Mouse (Mus musculus) liver, embryonic 13.5 days (tissue): ENCODE measurements around the gene Mthfd2l. TPM values are rescaled to one million over a fixed set of nuclear protein-coding genes. Genes with fewer than 3 reads are reported as not detected.

Source experiments
- ATAC-seq: fragments of 200-750 bp; cut with Nextera tagmentation; 2 replicates; pipeline ENCODE4 v1.8.0; 2017; ENCODE audit warnings: low read depth, mild to moderate bottlenecking, moderate number of reproducible peaks, moderate library complexity
- DNase-seq: peaks from one replicate; pipeline ENCODE4 v3.0.0; 2022
- H3K27ac ChIP-seq: fragments of 300-500 bp; sonication (generic); 2 replicates; pipeline ENCODE4 v1.5.1; 2015; ENCODE audit warnings: moderate library complexity, mild to moderate bottlenecking, inconsistent platforms
- H3K27me3 ChIP-seq: fragments of 300-500 bp; sonication (generic); 2 replicates; pipeline ENCODE4 v1.6.1; 2015; ENCODE audit warnings: mild to moderate bottlenecking, inconsistent platforms
- H3K36me3 ChIP-seq: fragments of 300-500 bp; sonication (generic); 2 replicates; pipeline ENCODE4 v1.6.1; 2015; ENCODE audit warnings: mild to moderate bottlenecking, inconsistent platforms
- H3K4me1 ChIP-seq: fragments of 300-500 bp; sonication (generic); replicated peaks from 2 replicates; pipeline ENCODE4 v1.6.1; 2015; ENCODE audit warnings: inconsistent platforms
- H3K4me2 ChIP-seq: fragments of 300-500 bp; sonication (generic); 2 replicates; pipeline ENCODE4 v1.6.1; 2015; ENCODE audit warnings: inconsistent platforms, mild to moderate bottlenecking, moderate library complexity
- H3K4me3 ChIP-seq: fragments of 300-500 bp; sonication (generic); replicated peaks from 2 replicates; pipeline ENCODE4 v1.5.1; 2015; ENCODE audit warnings: mild to moderate bottlenecking, inconsistent platforms
- H3K9ac ChIP-seq: fragments of 300-500 bp; sonication (generic); 2 replicates; pipeline ENCODE4 v1.6.1; 2015; ENCODE audit warnings: mild to moderate bottlenecking, inconsistent platforms
- H3K9me3 ChIP-seq: fragments of 300-500 bp; sonication (generic); replicated peaks from 2 replicates; pipeline ENCODE4 v1.6.1; 2016; ENCODE audit warnings: inconsistent platforms
- WGBS: fragments of 180-500 bp; shearing (Covaris S2); methylation state at CpG from one replicate; pipeline ENCODE4 v1.1.7; 2015; ENCODE audit not compliant: insufficient replicate concordance; 5-methylcytosine and 5-hydroxymethylcytosine counted together
- polyA plus RNA-seq: library from polyadenylated mRNA; unstranded; fragments of >200 nt; fragmentation: Nextera tagmentation; extraction: Ambion mirVana; gene quantifications from 2 replicates; pipeline ENCODE4 v1.2.1, GENCODE M21; 2015

The Mthfd2l gene
- polyA plus RNA-seq, 1 experiment from 2014 or later: 9.7 TPM

- H3K27ac ChIP-seq: no peak overlapping the region
- H3K4me3 ChIP-seq: no peak overlapping the region
- 0 out of 2 replicates have a peak, but pooled peaks cover 6% of the 10 kb centered on the region for H3K4me1 ChIP-seq
- no peak overlapping the region for H3K9ac ChIP-seq
- ATAC-seq (no peak), DNase-seq (no peak)
- H3K36me3 ChIP-seq: no peaks in the 10 kb centered on the region
- H3K27me3 ChIP-seq: peaks cover 19% of the 10 kb centered on the region
- no peak overlapping the region for H3K4me2 ChIP-seq
- no peaks in the 10 kb centered on the region for H3K9me3 ChIP-seq
- WGBS: 57% methylated on average over 7 of the region's 7 CpGs
Observed at GRCm38 (mm10) chr5:90900147-90900546, 30.8 kb upstream of the Mthfd2l start.

- H3K27ac ChIP-seq: no peak overlapping the region
- 0 out of 2 replicates have a peak, but pooled peaks cover 6% of the 10 kb centered on the region for H3K4me1 ChIP-seq
- peaks cover 19% of the 10 kb centered on the region for H3K27me3 ChIP-seq
- 64% methylated on average over 7 of the region's 7 CpGs for WGBS
- DNase-seq: no peak
- no peak overlapping the region for H3K9ac ChIP-seq
- H3K4me2 ChIP-seq: no peak overlapping the region
- H3K4me3 ChIP-seq: no peak overlapping the region
- no peak for ATAC-seq
- H3K9me3 ChIP-seq: no peaks in the 10 kb centered on the region
- no peaks in the 10 kb centered on the region for H3K36me3 ChIP-seq
Observed at GRCm38 (mm10) chr5:90900688-90901087, 30.2 kb upstream of the Mthfd2l start.

- WGBS: 6% methylated on average over 10 of the region's 10 CpGs
- H3K4me2 ChIP-seq: peak overlapping the region; percentile 42
- H3K36me3 ChIP-seq: no peaks in the 10 kb centered on the region
- H3K27me3 ChIP-seq: peaks cover 20% of the 10 kb centered on the region
- H3K4me3 ChIP-seq: no peak overlapping the region
- 0 out of 2 replicates have a peak, but pooled peaks cover 6% of the 10 kb centered on the region for H3K4me1 ChIP-seq
- ATAC-seq (no peak), DNase-seq (no peak)
- H3K27ac ChIP-seq: no peak overlapping the region
- H3K9ac ChIP-seq: no peak overlapping the region
- H3K9me3 ChIP-seq: no peaks in the 10 kb centered on the region
Observed at GRCm38 (mm10) chr5:90902380-90903260, 28.3 kb upstream of the Mthfd2l start.

- 0 out of 2 replicates have a peak, but pooled peaks have one; percentile 29 for ATAC-seq
- WGBS: 11% methylated on average over 22 of the region's 22 CpGs
- no peak for DNase-seq
- H3K4me1 ChIP-seq: 0 out of 2 replicates have a peak, but pooled peaks cover 6% of the 10 kb centered on the region
- peaks cover 22% of the 10 kb centered on the region for H3K27me3 ChIP-seq
- no peak within 1 kb of the TSS for H3K4me3 ChIP-seq
- no peaks in the 10 kb centered on the region for H3K36me3 ChIP-seq
- no peak within 1 kb of the TSS for H3K27ac ChIP-seq
- H3K9me3 ChIP-seq: no peaks in the 10 kb centered on the region
- no peak within 1 kb of the TSS for H3K9ac ChIP-seq
- H3K4me2 ChIP-seq: peak within 1 kb of the TSS; percentile 42
Observed at GRCm38 (mm10) chr5:90903339-90904020, 27.4 kb upstream of the Mthfd2l start, which contains the start of gene Cxcl2. TSS of gene Cxcl2 (plus strand) at chr5:90903871.

GRCm38 (mm10) chr5:90908983-90909382 is 21.9 kb upstream of the Mthfd2l start:
- peaks cover 15% of the 10 kb centered on the region for H3K27me3 ChIP-seq
- H3K9ac ChIP-seq: no peak overlapping the region
- H3K4me1 ChIP-seq: no peaks in the 10 kb centered on the region
- no peak for ATAC-seq
- H3K4me2 ChIP-seq: no peak overlapping the region
- H3K36me3 ChIP-seq: no peaks in the 10 kb centered on the region
- H3K27ac ChIP-seq: no peak overlapping the region
- DNase-seq: peak; percentile 30
- H3K4me3 ChIP-seq: no peak overlapping the region
- 3% methylated on average over 2 of the region's 2 CpGs for WGBS
- H3K9me3 ChIP-seq: no peaks in the 10 kb centered on the region

GRCm38 (mm10) chr5:90919495-90919894 is 11.4 kb upstream of the Mthfd2l start:
- WGBS: 47% methylated on average over 2 of the region's 2 CpGs
- Histone ChIP-seq H3K9ac (no peak overlapping the region), H3K36me3 (no peaks in the 10 kb centered on the region), H3K9me3 (no peaks in the 10 kb centered on the region), H3K4me2 (no peak overlapping the region), H3K27me3 (no peaks in the 10 kb centered on the region), H3K4me1 (no peaks in the 10 kb centered on the region), H3K27ac (no peak overlapping the region), H3K4me3 (no peak overlapping the region)
- no peak for ATAC-seq
- DNase-seq: no peak

GRCm38 (mm10) chr5:90922958-90923357 is 8.0 kb upstream of the Mthfd2l start:
- H3K27me3 ChIP-seq: no peaks in the 10 kb centered on the region
- DNase-seq (no peak), ATAC-seq (no peak)
- H3K4me1 ChIP-seq: no peaks in the 10 kb centered on the region
- H3K4me3 ChIP-seq: no peak overlapping the region
- no peaks in the 10 kb centered on the region for H3K9me3 ChIP-seq
- no peaks in the 10 kb centered on the region for H3K36me3 ChIP-seq
- no peak overlapping the region for H3K9ac ChIP-seq
- H3K4me2 ChIP-seq: no peak overlapping the region
- 84% methylated on average over 4 of the region's 4 CpGs for WGBS
- H3K27ac ChIP-seq: no peak overlapping the region

GRCm38 (mm10) chr5:90930546-90930945 is 371 bp upstream of the Mthfd2l start:
- peak overlapping the region; percentile 81 for H3K4me2 ChIP-seq
- peak overlapping the region; percentile 75; the same call in 1 of the 2 replicates for H3K27ac ChIP-seq
- DNase-seq (no peak), ATAC-seq (no peak)
- peak overlapping the region; percentile 75 for H3K4me3 ChIP-seq
- WGBS: 68% methylated on average over 2 of the region's 2 CpGs
- H3K36me3 ChIP-seq: no peaks in the 10 kb centered on the region
- no peaks in the 10 kb centered on the region for H3K27me3 ChIP-seq
- peaks cover 17% of the 10 kb centered on the region for H3K4me1 ChIP-seq
- peak overlapping the region; percentile 84 for H3K9ac ChIP-seq
- no peaks in the 10 kb centered on the region for H3K9me3 ChIP-seq

- no peaks in the 10 kb centered on the region for H3K36me3 ChIP-seq
- no peaks in the 10 kb centered on the region for H3K27me3 ChIP-seq
- H3K9me3 ChIP-seq: no peaks in the 10 kb centered on the region
- no peak for DNase-seq
- H3K27ac ChIP-seq: 0 out of 2 replicates have a peak overlapping the region, but pooled peaks have one; percentile 75
- no peak for ATAC-seq
- H3K4me1 ChIP-seq: peaks cover 17% of the 10 kb centered on the region
- H3K9ac ChIP-seq: peak overlapping the region; percentile 84
- WGBS: 34% methylated on average over 6 of the region's 6 CpGs
- H3K4me2 ChIP-seq: peak overlapping the region; percentile 81
- peak overlapping the region; percentile 75 for H3K4me3 ChIP-seq
Observed at GRCm38 (mm10) chr5:90931911-90932310, 994 bp downstream of the Mthfd2l start.

- no peak overlapping the region for H3K4me3 ChIP-seq
- H3K36me3 ChIP-seq: no peaks in the 10 kb centered on the region
- no peak overlapping the region for H3K9ac ChIP-seq
- no peak overlapping the region for H3K4me2 ChIP-seq
- H3K27ac ChIP-seq: no peak overlapping the region
- no peak for ATAC-seq
- no peaks in the 10 kb centered on the region for H3K27me3 ChIP-seq
- H3K4me1 ChIP-seq: peaks cover 8% of the 10 kb centered on the region
- no peaks in the 10 kb centered on the region for H3K9me3 ChIP-seq
- 60% methylated on average over 2 of the region's 2 CpGs for WGBS
- no peak for DNase-seq
Observed at GRCm38 (mm10) chr5:90936706-90937105, 5.8 kb downstream of the Mthfd2l start.

- H3K27ac ChIP-seq: no peak overlapping the region
- H3K4me2 ChIP-seq: peak overlapping the region; percentile 40
- peak; percentile 20 for DNase-seq
- no peak overlapping the region for H3K9ac ChIP-seq
- H3K4me1 ChIP-seq: peaks cover 42% of the 10 kb centered on the region
- no peaks in the 10 kb centered on the region for H3K36me3 ChIP-seq
- no peak overlapping the region for H3K4me3 ChIP-seq
- no peaks in the 10 kb centered on the region for H3K27me3 ChIP-seq
- 45% methylated on average over 2 of the region's 2 CpGs for whole genome bisulfite sequencing
- H3K9me3 ChIP-seq: no peaks in the 10 kb centered on the region
- ATAC-seq: peak; percentile 77
Observed at GRCm38 (mm10) chr5:90945453-90945852, 14.5 kb downstream of the Mthfd2l start.
